Mouse (Mus musculus) embryonic fibroblast, embryonic 13.5 days (primary cell): ENCODE data around the gene Map1a.

Experiments
- CTCF ChIP-seq: IDR thresholded peaks from 2 replicates; pipeline ENCODE4 v1.5.1; 2011; ENCODE audit warnings: mild to moderate bottlenecking, control low read depth, low read length, moderate library complexity, borderline replicate concordance; ENCODE audit not compliant: insufficient read depth
- POLR2A ChIP-seq: IDR thresholded peaks from 2 replicates; pipeline ENCODE4 v1.6.1; 2011; ENCODE audit warnings: low read depth, mild to moderate bottlenecking, control low read depth, low read length, moderate library complexity

DNA sequence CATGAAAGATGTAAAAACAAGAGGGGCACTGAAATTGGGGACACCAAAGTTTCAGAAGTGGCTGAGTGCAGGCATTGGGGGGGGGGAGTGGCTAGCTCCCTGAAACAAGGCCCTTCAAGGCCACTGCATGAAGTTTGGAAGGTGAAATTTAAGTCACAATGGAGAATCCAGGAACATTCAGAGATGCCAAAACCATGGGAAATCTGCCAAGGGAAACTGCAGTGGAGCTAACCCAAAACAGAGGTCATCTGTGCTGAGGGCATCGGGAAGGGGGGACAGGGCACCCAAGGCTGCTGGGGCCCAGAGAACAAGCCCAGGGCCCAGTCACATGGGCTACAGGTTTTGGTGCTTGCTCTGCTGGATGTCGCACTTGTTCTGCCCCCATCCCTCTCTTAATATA is 39.6 kb upstream of the Map1a start:
- TF ChIP-seq POLR2A: no peak
- TF ChIP-seq CTCF: no peak
